In the genomic region with DNA sequence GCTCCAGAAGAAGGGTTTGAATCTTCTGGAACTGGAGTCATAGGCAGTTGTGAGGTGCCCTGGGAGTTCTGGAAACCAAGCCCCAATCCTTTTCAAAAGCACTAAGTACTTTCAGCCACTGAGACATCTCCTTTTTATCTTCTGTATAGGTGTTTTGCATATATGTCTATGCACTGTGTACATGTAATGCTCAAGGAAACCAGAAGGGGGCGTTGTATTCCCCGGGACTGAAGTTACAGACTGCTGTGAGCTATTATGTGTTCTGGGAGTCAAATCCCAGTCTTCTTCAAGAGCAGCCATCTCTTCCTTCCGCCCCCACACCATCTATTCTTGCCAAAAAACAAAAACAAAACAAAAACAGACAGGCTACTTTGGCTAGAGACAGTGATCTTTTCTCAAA, we compare ENCODE assay signal across 20 mouse cellular contexts. TPM values are rescaled to one million over a fixed set of nuclear protein-coding genes. Genes with fewer than 3 reads are reported as not detected.
A peak's percentile ranks its signal among the peaks of the same experiment; 100 is the strongest.
DNase-seq lines count a peak whose midpoint lies in the region; ATAC-seq and TF ChIP-seq lines count a peak whose summit lies in the region.
"Had no signal": no experiment of that assay in that cellular context is flagged by ENCODE, and none has a peak within 500 bp of the region (broad histone marks: within the 10 kb centered on the region; RNA-seq: fewer than 3 reads in every experiment).

No protein-coding gene starts in this region.

- WGBS in heart, postnatal 0 days: 42% methylated on average over 3 of the region's 3 CpGs
- WGBS in liver, postnatal 0 days (ENCODE audit: insufficient replicate concordance): 44% methylated on average over 3 of the region's 3 CpGs
- WGBS in liver, embryonic 11.5 days: 52% methylated on average over 3 of the region's 3 CpGs

- no peak overlapping the region for H3K9ac ChIP-seq in heart, postnatal 0 days (replicated peaks; ENCODE audit: low read depth, low read length)
- H3K9ac ChIP-seq in liver, postnatal 0 days (replicated peaks): no peak overlapping the region
- no peak overlapping the region for H3K9ac ChIP-seq in liver, embryonic 11.5 days (ENCODE audit: low read depth, low read length)
- no peak overlapping the region for H3K9ac ChIP-seq in ES-Bruce4 (ENCODE audit: low read depth, poor library complexity, severe bottlenecking)
- H3K9ac ChIP-seq: heart, embryonic 15.5 days; limb, embryonic 15.5 days; neural tube, embryonic 12.5 days had no signal

- peak; percentile 3; the same call in 1 of the 2 replicates for TF ChIP-seq CTCF in heart, postnatal 0 days (IDR thresholded peaks at IDR 0.05; ENCODE audit: low read depth)
- peak; percentile 50 for TF ChIP-seq CTCF in liver, postnatal 0 days (IDR thresholded peaks at IDR 0.05; ENCODE audit: low read depth)
- TF ChIP-seq CTCF in ES-Bruce4 (IDR thresholded peaks at IDR 0.05; ENCODE audit: low read depth, low read length): peak; percentile 11

- H3K9me3 ChIP-seq in heart, postnatal 0 days (replicated peaks; ENCODE audit: control insufficient read depth, low read length): no peaks in the 10 kb centered on the region
- no peaks in the 10 kb centered on the region for H3K9me3 ChIP-seq in liver, postnatal 0 days (ENCODE audit: low read length)
- no peaks in the 10 kb centered on the region for H3K9me3 ChIP-seq in liver, embryonic 11.5 days (ENCODE audit: control insufficient read depth, low read length)
- no peaks in the 10 kb centered on the region; the same call in 1 of the 2 replicates for H3K9me3 ChIP-seq in ES-Bruce4 (replicated peaks; ENCODE audit: control insufficient read depth, insufficient read depth, low read length, poor library complexity, severe bottlenecking)
- H3K9me3 ChIP-seq: heart, embryonic 15.5 days; limb, embryonic 15.5 days; neural tube, embryonic 12.5 days had no signal

- no peak for TF ChIP-seq POLR2A in ES-Bruce4 (IDR thresholded peaks at IDR 0.05; ENCODE audit: insufficient read depth, low read length)

- no peak overlapping the region for H3K4me3 ChIP-seq in heart, postnatal 0 days (ENCODE audit: low read depth, low read length)
- no peak overlapping the region for H3K4me3 ChIP-seq in liver, postnatal 0 days (ENCODE audit: low read depth, low read length)
- H3K4me3 ChIP-seq in liver, embryonic 11.5 days (ENCODE audit: low read depth, low read length): no peak overlapping the region
- no peak overlapping the region for H3K4me3 ChIP-seq in ES-Bruce4 (ENCODE audit: low read depth, low read length)
- H3K4me3 ChIP-seq: embryonic facial prominence, embryonic 10.5 days; heart, embryonic 15.5 days; limb, embryonic 15.5 days; neural tube, embryonic 12.5 days had no signal

- TF ChIP-seq EP300 in heart, postnatal 0 days (IDR thresholded peaks at IDR 0.05; ENCODE audit: low read depth): no peak
- TF ChIP-seq EP300 in liver, postnatal 0 days (IDR thresholded peaks at IDR 0.05; ENCODE audit: low read depth): no peak
- TF ChIP-seq EP300 in ES-Bruce4 (IDR thresholded peaks at IDR 0.05; ENCODE audit: insufficient read depth, low read depth, low read length): no peak

- intact Hi-C loops in heart, postnatal 36 days (cut with DNase I): no loop called here

- no peaks in the 10 kb centered on the region for H3K36me3 ChIP-seq in heart, postnatal 0 days (replicated peaks; ENCODE audit: control insufficient read depth, insufficient read depth, low read length)
- H3K36me3 ChIP-seq in liver, postnatal 0 days (replicated peaks; ENCODE audit: insufficient read depth, low read length): no peaks in the 10 kb centered on the region
- no peaks in the 10 kb centered on the region for H3K36me3 ChIP-seq in liver, embryonic 11.5 days (ENCODE audit: control insufficient read depth, insufficient read depth, low read length)
- H3K36me3 ChIP-seq in ES-Bruce4 (ENCODE audit: control insufficient read depth, insufficient read depth, low read length, poor library complexity, severe bottlenecking): no peaks in the 10 kb centered on the region
- H3K36me3 ChIP-seq: embryonic facial prominence, embryonic 10.5 days; heart, embryonic 15.5 days; limb, embryonic 15.5 days; neural tube, embryonic 12.5 days had no signal

- no peaks in the 10 kb centered on the region for H3K4me1 ChIP-seq in heart, postnatal 0 days (ENCODE audit: control insufficient read depth, insufficient read depth)
- no peaks in the 10 kb centered on the region for H3K4me1 ChIP-seq in liver, postnatal 0 days (ENCODE audit: insufficient read depth)
- no peaks in the 10 kb centered on the region for H3K4me1 ChIP-seq in liver, embryonic 11.5 days (replicated peaks; ENCODE audit: control insufficient read depth, insufficient read depth, low read length)
- no peaks in the 10 kb centered on the region for H3K4me1 ChIP-seq in ES-Bruce4 (ENCODE audit: control insufficient read depth, insufficient read depth, low read length)
- H3K4me1 ChIP-seq: embryonic facial prominence, embryonic 10.5 days; heart, embryonic 15.5 days; limb, embryonic 15.5 days; neural tube, embryonic 12.5 days had no signal

- H3K27ac ChIP-seq in heart, postnatal 0 days (ENCODE audit: low read depth): no peak overlapping the region
- H3K27ac ChIP-seq in liver, postnatal 0 days (ENCODE audit: low read depth): no peak overlapping the region
- H3K27ac ChIP-seq in liver, embryonic 11.5 days (ENCODE audit: low read depth, low read length): no peak overlapping the region
- no peak overlapping the region for H3K27ac ChIP-seq in ES-Bruce4 (ENCODE audit: insufficient read depth, low read length)
- H3K27ac ChIP-seq: embryonic facial prominence, embryonic 10.5 days; heart, embryonic 15.5 days; limb, embryonic 15.5 days; neural tube, embryonic 12.5 days had no signal

- ATAC-seq in heart, postnatal 0 days (ENCODE audit: insufficient read depth, low read depth): no peak
- ATAC-seq in liver, postnatal 0 days: no peak
- no peak for ATAC-seq in liver, embryonic 11.5 days (replicated peaks; ENCODE audit: low FRiP score)

- no peak overlapping the region for H3K4me2 ChIP-seq in heart, postnatal 0 days (ENCODE audit: low read depth, low read length)
- no peak overlapping the region for H3K4me2 ChIP-seq in liver, postnatal 0 days (ENCODE audit: low read depth, low read length)
- H3K4me2 ChIP-seq in liver, embryonic 11.5 days: no peak overlapping the region
- H3K4me2 ChIP-seq: heart, embryonic 15.5 days; limb, embryonic 15.5 days; midbrain, embryonic 11.5 days; neural tube, embryonic 12.5 days had no signal

- no peaks in the 10 kb centered on the region for H3K27me3 ChIP-seq in heart, postnatal 0 days (ENCODE audit: control insufficient read depth, insufficient read depth, low read length)
- H3K27me3 ChIP-seq in liver, postnatal 0 days (ENCODE audit: insufficient read depth, low read length): no peaks in the 10 kb centered on the region
- no peaks in the 10 kb centered on the region for H3K27me3 ChIP-seq in liver, embryonic 11.5 days (replicated peaks; ENCODE audit: control insufficient read depth, insufficient read depth, low read length)
- no peaks in the 10 kb centered on the region for H3K27me3 ChIP-seq in ES-Bruce4 (ENCODE audit: control insufficient read depth, insufficient read depth, low read length, poor library complexity, severe bottlenecking)
- H3K27me3 ChIP-seq: heart, embryonic 15.5 days; limb, embryonic 15.5 days; neural tube, embryonic 12.5 days had no signal

- no peak for DNase-seq in heart, postnatal 0 days (ENCODE audit: low spot score)
- no peak for DNase-seq in heart, postnatal 36 days
- no peak for DNase-seq in liver, postnatal 0 days
- no peak for DNase-seq in liver, embryonic 11.5 days (ENCODE audit: low spot score)
- DNase-seq in adipocyte (ENCODE audit: low spot score): peak; percentile 35
- DNase-seq in kidney, adult 9 months: no peak
- no peak for DNase-seq in cerebellum, adult 11 months
- DNase-seq: adrenal gland, postnatal 36 days; cerebellum, adult 8-10 months; gastrocnemius, postnatal 14 days; heart, adult 18-20 months; layer of hippocampus, postnatal 36 days; lung, adult 2 months; right cerebral cortex, postnatal 4 days had no signal

RNA-seq across cellular contexts. Expression of a gene that starts 23.0 kb away (rescaled TPM):
- total RNA-seq in heart, postnatal 0 days (2014; rRNA removed; ENCODE audit: low replicate concordance): 6.1 and 7.9 TPM in 2 replicates
- polyA plus RNA-seq in heart, postnatal 0 days (2015; fragmentation: Nextera tagmentation; extraction: Ambion mirVana): 3.6 and 4.1 TPM in 2 replicates
- total RNA-seq in heart, postnatal 36 days (2021): 1 to 10 TPM; 1.4 to 1.8 TPM
- 1.6 TPM in 2 replicates for polyA plus RNA-seq in liver, postnatal 0 days (2015; fragmentation: Nextera tagmentation; extraction: Ambion mirVana)
- 0.91 and 1.5 TPM in 2 replicates for polyA plus RNA-seq in liver, embryonic 11.5 days (2014; fragmentation: Nextera tagmentation; extraction: Ambion mirVana)
- polyA plus RNA-seq in ES-Bruce4 (2011; ENCODE audit: insufficient read depth, insufficient read length, low read depth, missing spikeins): 11.1 and 11.7 TPM in 2 replicates

RNA-seq across cellular contexts. Expression of a gene that starts 31.7 kb away (rescaled TPM):
- 17.8 and 53.4 TPM in 2 replicates for total RNA-seq in heart, postnatal 0 days (2014; rRNA removed; ENCODE audit: low replicate concordance)
- polyA plus RNA-seq in heart, postnatal 0 days (2015; fragmentation: Nextera tagmentation; extraction: Ambion mirVana): 6.7 and 7.6 TPM in 2 replicates
- total RNA-seq in heart, postnatal 36 days (2021): 1 to 10 TPM; 5.4 to 9.0 TPM
- polyA plus RNA-seq in liver, postnatal 0 days (2015; fragmentation: Nextera tagmentation; extraction: Ambion mirVana): 0.81 and 1.4 TPM in 2 replicates
- 0.52 and 1.2 TPM in 2 replicates for polyA plus RNA-seq in liver, embryonic 11.5 days (2014; fragmentation: Nextera tagmentation; extraction: Ambion mirVana)
- 0.81 and 0.90 TPM in 2 replicates for polyA plus RNA-seq in ES-Bruce4 (2011; ENCODE audit: insufficient read depth, insufficient read length, low read depth, missing spikeins)

RNA-seq across cellular contexts. Expression of a gene that starts 59.4 kb away (rescaled TPM):
- total RNA-seq in heart, postnatal 0 days (2014; rRNA removed; ENCODE audit: low replicate concordance): 0.81 TPM in 1 of 2 replicates, not detected in the other
- 0.29 and 0.37 TPM in 2 replicates for polyA plus RNA-seq in heart, postnatal 0 days (2015; fragmentation: Nextera tagmentation; extraction: Ambion mirVana)
- total RNA-seq in heart, postnatal 36 days (2021): not detected
- 27.4 and 28.6 TPM in 2 replicates for polyA plus RNA-seq in liver, postnatal 0 days (2015; fragmentation: Nextera tagmentation; extraction: Ambion mirVana)
- 4.2 and 4.9 TPM in 2 replicates for polyA plus RNA-seq in liver, embryonic 11.5 days (2014; fragmentation: Nextera tagmentation; extraction: Ambion mirVana)
- 2.8 and 4.4 TPM in 2 replicates for polyA plus RNA-seq in ES-Bruce4 (2011; ENCODE audit: insufficient read depth, insufficient read length, low read depth, missing spikeins)
- total RNA-seq: adrenal gland, postnatal 36 days had no signal
